In genomic region chr2:93333241-93333816, GRCm38 (mm10) we compare ENCODE assay signal across 8 mouse cellular contexts. TPM values are rescaled to one million over a fixed set of nuclear protein-coding genes. Genes with fewer than 3 reads are reported as not detected.
A peak's percentile ranks its signal among the peaks of the same experiment; 100 is the strongest.
DNase-seq lines count a peak whose midpoint lies in the region; ATAC-seq lines count a peak whose summit lies in the region.

No protein-coding gene starts in this region.

- ATAC-seq in hindbrain, embryonic 14.5 days (ENCODE audit: low FRiP score) = peak; percentile 76

- peak overlapping the region; percentile 82 for H3K27ac ChIP-seq in hindbrain, embryonic 14.5 days

- under 1% methylated on average over 29 of the region's 29 CpGs for WGBS in hindbrain, embryonic 14.5 days

- DNase-seq in WW6 (ENCODE audit: low read depth, low spot score) = peak; percentile 38
- DNase-seq in cerebellum, postnatal 36 days = peak; percentile 91 to 92
- DNase-seq in frontal cortex, postnatal 36 days (ENCODE audit: low spot score in 2 of 2) = peak; percentile 73 to 76
- DNase-seq in hindbrain, embryonic 14.5 days (ENCODE audit: low spot score) = peak; percentile 90
- DNase-seq in left cerebral cortex, adult 18-20 months (ENCODE audit: low spot score in 2 of 2) = peak; percentile 79 to 81
- DNase-seq in lung, postnatal 4 days = peak; percentile 89 to 91
- peak; percentile 51 for DNase-seq in right cerebral cortex, adult 18-20 months
- peak; percentile 75 for DNase-seq in urinary bladder, adult 2 months (ENCODE audit: low spot score)

- peak overlapping the region; percentile 72 for H3K4me3 ChIP-seq in hindbrain, embryonic 14.5 days (replicated peaks; ENCODE audit: low read length)

- H3K4me2 ChIP-seq in hindbrain, embryonic 14.5 days (replicated peaks) = peak overlapping the region; percentile 97

- H3K9me3 ChIP-seq in hindbrain, embryonic 14.5 days (ENCODE audit: control insufficient read depth, low read length) = no peaks in the 10 kb centered on the region

- H3K36me3 ChIP-seq in hindbrain, embryonic 14.5 days (replicated peaks; ENCODE audit: control insufficient read depth, insufficient read depth) = no peaks in the 10 kb centered on the region

- no peaks in the 10 kb centered on the region for H3K27me3 ChIP-seq in hindbrain, embryonic 14.5 days (ENCODE audit: control insufficient read depth, insufficient read depth, low read length)

- H3K4me1 ChIP-seq in hindbrain, embryonic 14.5 days (replicated peaks; ENCODE audit: control insufficient read depth, insufficient read depth, low read length) = peaks cover 20% of the 10 kb centered on the region

- H3K9ac ChIP-seq in hindbrain, embryonic 14.5 days = peak overlapping the region; percentile 85

RNA-seq across cellular contexts. Expression of gene Tspan18, which starts 1.0 kb away (rescaled TPM):
- 28.6 and 31.3 TPM in 2 replicates for polyA plus RNA-seq in hindbrain, embryonic 14.5 days (2014; fragmentation: Nextera tagmentation; extraction: Ambion mirVana)
- total RNA-seq in left cerebral cortex, adult 18-20 months (2021) = 1 to 10 TPM; 1.4 to 1.6 TPM
- 19.8 and 38.3 TPM in 2 replicates for polyA plus RNA-seq in urinary bladder, adult 2 months (2012; rRNA removed)

Comparison
In these comparisons a context has a peak if more than half of its experiments do, and no peak if none do; other contexts are left out.
1. Peak in every context shown above with its lines: DNase-seq, ATAC-seq, H3K4me3 ChIP-seq and H3K27ac ChIP-seq.
2. DNase-seq: peak in every context shown above with its lines; median percentile 92 in cerebellum, postnatal 36 days; 90 in hindbrain, embryonic 14.5 days; 90 in lung, postnatal 4 days; 80 in left cerebral cortex, adult 18-20 months; 75 in urinary bladder, adult 2 months; 74 in frontal cortex, postnatal 36 days; 51 in right cerebral cortex, adult 18-20 months; 38 in WW6.